22 mouse cellular contexts compared by ENCODE assay signal in the genomic region with DNA sequence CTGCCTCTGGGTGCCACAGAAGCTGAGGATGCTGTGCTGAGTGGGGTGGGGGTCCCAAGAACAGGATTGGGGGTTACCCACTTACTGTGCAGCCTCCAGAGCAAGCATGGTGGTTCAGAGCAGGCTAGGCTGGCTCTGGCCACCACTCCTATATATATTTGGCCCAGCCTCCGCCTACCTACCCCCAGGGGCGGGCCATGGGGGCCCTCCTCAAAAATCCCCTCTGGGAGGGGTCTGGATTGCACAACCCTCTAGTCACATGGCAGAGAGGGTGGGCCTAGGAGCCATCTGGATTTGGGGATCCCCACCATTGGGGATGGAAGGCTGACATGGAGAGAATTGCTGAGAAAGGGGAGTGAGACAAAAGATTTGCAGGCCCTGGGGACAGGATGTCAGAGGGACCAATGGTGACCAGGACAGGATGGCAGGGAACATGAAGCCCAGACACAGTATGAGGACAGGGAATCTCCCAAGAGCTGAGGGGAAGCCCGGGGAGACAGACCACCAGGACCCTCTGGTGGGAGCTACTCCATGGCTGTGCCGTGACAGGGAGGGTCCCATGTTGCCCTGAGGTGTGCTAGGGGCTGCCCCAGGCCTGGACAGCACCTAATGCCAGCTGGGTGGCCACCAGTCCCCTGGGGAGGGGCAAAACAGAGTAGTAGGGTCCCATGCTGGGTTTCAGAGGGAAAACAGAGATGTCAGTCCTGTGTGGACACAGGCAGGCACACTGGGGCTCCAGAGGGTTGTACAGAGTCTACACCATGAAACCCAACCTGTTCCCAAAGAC. TPM values are rescaled to one million over a fixed set of nuclear protein-coding genes. Genes with fewer than 3 reads are reported as not detected.
DNase-seq lines count a peak whose midpoint lies in the region; ATAC-seq and TF ChIP-seq lines count a peak whose summit lies in the region.
"Had no signal": no experiment of that assay in that cellular context is flagged by ENCODE, and none has a peak within 500 bp of the region (broad histone marks: within the 10 kb centered on the region; RNA-seq: fewer than 3 reads in every experiment).

A gene (minus strand): TSS at position 126 of the 787 bp plus-strand sequence.

- H3K9ac ChIP-seq in intestine, postnatal 0 days (ENCODE audit: low read depth, low read length), result no peak within 1 kb of the TSS
- no peak within 1 kb of the TSS for H3K9ac ChIP-seq in intestine, embryonic 16.5 days (ENCODE audit: low read depth, low read length)
- H3K9ac ChIP-seq: heart, embryonic 13.5 days; liver, embryonic 12.5 days; lung, embryonic 15.5 days; neural tube, embryonic 12.5 days had no signal

- H3K4me1 ChIP-seq in intestine, postnatal 0 days (replicated peaks; ENCODE audit: control insufficient read depth, insufficient read depth, low read length), result peaks cover 3% of the 10 kb centered on the region; the same call in 1 of the 2 replicates
- peaks cover 11% of the 10 kb centered on the region for H3K4me1 ChIP-seq in intestine, embryonic 16.5 days (ENCODE audit: control insufficient read depth, insufficient read depth, low read length)

- H3K36me3 ChIP-seq in intestine, postnatal 0 days (ENCODE audit: control insufficient read depth, insufficient read depth), result peaks cover 15% of the 10 kb centered on the region
- H3K36me3 ChIP-seq in intestine, embryonic 16.5 days (ENCODE audit: control insufficient read depth, insufficient read depth, low read length), result no peaks in the 10 kb centered on the region

- H3K27ac ChIP-seq in intestine, postnatal 0 days (ENCODE audit: low read depth, low read length), result no peak within 1 kb of the TSS
- no peak within 1 kb of the TSS for H3K27ac ChIP-seq in intestine, embryonic 16.5 days (ENCODE audit: low read length)
- no peak within 1 kb of the TSS for H3K27ac ChIP-seq in layer of hippocampus, adult 2 months
- H3K27ac ChIP-seq: heart, embryonic 13.5 days; liver, embryonic 12.5 days; lung, embryonic 15.5 days; macrophage; midbrain, embryonic 10.5 days; neural tube, embryonic 12.5 days had no signal

- 86% methylated on average over 4 of the region's 4 CpGs for WGBS in intestine, postnatal 0 days
- 74% methylated on average over 4 of the region's 4 CpGs for WGBS in intestine, embryonic 16.5 days
- 89% methylated on average over 4 of the region's 4 CpGs for WGBS in large intestine, adult 2 months

- ATAC-seq in intestine, postnatal 0 days, result no peak
- no peak for ATAC-seq in intestine, embryonic 16.5 days
- ATAC-seq: liver, embryonic 12.5 days had no signal

- no peak within 1 kb of the TSS for H3K4me3 ChIP-seq in intestine, postnatal 0 days (ENCODE audit: low read depth, low read length)
- H3K4me3 ChIP-seq in intestine, embryonic 16.5 days (ENCODE audit: low read length), result no peak within 1 kb of the TSS
- H3K4me3 ChIP-seq in layer of hippocampus, adult 2 months, result no peak within 1 kb of the TSS
- H3K4me3 ChIP-seq: heart, embryonic 13.5 days; liver, embryonic 12.5 days; lung, embryonic 15.5 days; midbrain, embryonic 10.5 days; neural tube, embryonic 12.5 days had no signal

- no peak for TF ChIP-seq CTCF in intestine, postnatal 0 days (IDR thresholded peaks at IDR 0.05; ENCODE audit: low read depth)
- TF ChIP-seq CTCF in layer of hippocampus, adult 2 months (conservative IDR thresholded peaks at IDR 0.05), result no peak

- H3K4me2 ChIP-seq in intestine, postnatal 0 days (replicated peaks; ENCODE audit: low read depth), result peak within 1 kb of the TSS; percentile 30; the same call in 1 of the 2 replicates
- H3K4me2 ChIP-seq in intestine, embryonic 16.5 days (ENCODE audit: low read depth, low read length), result no peak within 1 kb of the TSS
- H3K4me2 ChIP-seq: heart, embryonic 13.5 days; liver, embryonic 12.5 days; lung, embryonic 15.5 days; neural tube, embryonic 12.5 days had no signal

- DNase-seq in thymus, postnatal 0 days (ENCODE audit: low spot score), result no peak
- DNase-seq in thymus, postnatal 4 days, result no peak
- DNase-seq in large intestine, adult 2 months (ENCODE audit: low read depth, low spot score), result no peak
- no peak for DNase-seq in cerebellum, adult 8-10 months
- no peak for DNase-seq in layer of hippocampus, adult 2 months (ENCODE audit: low spot score in 2 of 2)
- DNase-seq: adrenal gland, adult 2 months; cerebellum, postnatal 10 days; gastrocnemius, postnatal 10 days; heart, adult 18-20 months; heart, postnatal 4 days; kidney, adult 2 months; kidney, postnatal 10 days; left cerebral cortex, postnatal 4 days; right cerebral cortex, adult 18-20 months had no signal

- H3K27me3 ChIP-seq in intestine, postnatal 0 days (replicated peaks; ENCODE audit: control insufficient read depth, insufficient read depth, low read length), result no peaks in the 10 kb centered on the region
- peaks cover under 1% of the 10 kb centered on the region; the same call in 1 of the 2 replicates for H3K27me3 ChIP-seq in intestine, embryonic 16.5 days (replicated peaks; ENCODE audit: control insufficient read depth, insufficient read depth, low read length)

- H3K9me3 ChIP-seq in intestine, postnatal 0 days (ENCODE audit: control insufficient read depth), result no peaks in the 10 kb centered on the region
- no peaks in the 10 kb centered on the region for H3K9me3 ChIP-seq in intestine, embryonic 16.5 days (ENCODE audit: control insufficient read depth, low read length)
- H3K9me3 ChIP-seq: heart, embryonic 13.5 days; liver, embryonic 12.5 days; lung, embryonic 15.5 days; midbrain, embryonic 10.5 days; neural tube, embryonic 12.5 days had no signal

RNA-seq across cellular contexts. Expression of the gene that starts here (rescaled TPM):
- 0.17 and 0.33 TPM in 2 replicates for polyA plus RNA-seq in intestine, postnatal 0 days (2015; fragmentation: Nextera tagmentation; extraction: Ambion mirVana)
- 0.39 and 0.48 TPM in 2 replicates for polyA plus RNA-seq in intestine, embryonic 16.5 days (2015; fragmentation: Nextera tagmentation; extraction: Ambion mirVana)
- 16.3 and 17.7 TPM in 2 replicates for polyA plus RNA-seq in thymus, postnatal 0 days (2015; fragmentation: Nextera tagmentation; extraction: Ambion mirVana)
- 17.4 and 21.1 TPM in 2 replicates for polyA plus RNA-seq in large intestine, adult 2 months (2012; rRNA removed)
- total RNA-seq in layer of hippocampus, adult 2 months (2021), result under 1 TPM; 0.12 to 0.13 TPM
- polyA plus RNA-seq: liver, embryonic 12.5 days; midbrain, embryonic 10.5 days; neural tube, embryonic 12.5 days had no signal

Comparison
In these comparisons a context has a peak if more than half of its experiments do, and no peak if none do; other contexts are left out.
1. RNA of the gene that starts here (polyA plus RNA-seq): 17.4 to 21.1 TPM in large intestine, adult 2 months and 16.3 to 17.7 TPM in thymus, postnatal 0 days; 0.39 to 0.48 TPM in intestine, embryonic 16.5 days and 0.17 to 0.33 TPM in intestine, postnatal 0 days; every median in the first group is over 10 times any median in the second.